Mouse (Mus musculus) neutrophil, adult 5-6 weeks (primary cell): ENCODE results near the gene Ncf4. TPM values are rescaled to one million over a fixed set of nuclear protein-coding genes. Genes with fewer than 3 reads are reported as not detected.
A peak's percentile ranks its signal among the peaks of the same experiment; 100 is the strongest.

Experiments used
- ATAC-seq: fragments of 151-379, 151-347 bp; 2 replicates; pipeline ENCODE4 v1.8.0; 2017; ENCODE audit warnings: mild to moderate bottlenecking, moderate TSS enrichment; ENCODE audit not compliant: insufficient number of reproducible peaks, poor library complexity, low FRiP score, severe bottlenecking; ENCODE audit errors: extremely low read depth
- total RNA-seq: library from RNA; stranded (forward); fragments of 200-1000 nt; gene quantifications from 2 replicates; pipeline ENCODE4 v1.2.3, GENCODE M21; 2017

The Ncf4 gene
- total RNA-seq, 1 experiment from 2014 or later: 225 TPM

GRCm38 (mm10) chr15:78299641-78300040 is 55.0 kb downstream of the Ncf4 start:
- no peak for ATAC-seq

- ATAC-seq: no peak
Measured at GRCm38 (mm10) chr15:78300773-78301172, 56.2 kb downstream of the Ncf4 start.

GRCm38 (mm10) chr15:78302718-78303117 is 58.1 kb downstream of the Ncf4 start:
- no peak for ATAC-seq

DNA sequence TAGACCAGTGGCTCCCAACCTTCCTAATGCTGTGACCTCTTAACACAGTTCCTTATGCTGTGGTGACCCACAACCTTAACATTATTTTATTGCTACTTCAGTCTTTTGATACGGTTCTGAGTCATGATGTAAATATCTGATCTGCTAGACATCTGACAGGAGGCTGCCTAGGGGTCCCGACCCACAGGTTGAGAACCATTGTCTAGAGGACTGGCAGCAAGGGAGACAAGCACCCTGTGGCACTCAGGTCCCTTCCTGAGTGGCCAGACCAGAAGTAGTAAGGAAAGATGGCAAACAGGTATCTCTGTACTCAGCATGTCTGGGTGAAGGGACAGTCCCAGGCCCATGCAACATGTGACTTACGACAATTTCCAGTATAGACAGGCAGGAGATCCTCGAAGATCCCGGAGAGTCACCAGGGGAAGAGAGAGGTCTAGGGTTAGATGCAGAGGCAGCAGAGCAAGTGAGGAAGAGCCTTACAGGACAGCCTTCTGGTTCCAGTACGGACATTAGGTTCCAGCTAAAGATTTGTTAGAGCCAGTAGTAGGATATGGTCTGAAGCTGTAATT is 59.1 kb downstream of the Ncf4 start:
- no peak for ATAC-seq

DNA sequence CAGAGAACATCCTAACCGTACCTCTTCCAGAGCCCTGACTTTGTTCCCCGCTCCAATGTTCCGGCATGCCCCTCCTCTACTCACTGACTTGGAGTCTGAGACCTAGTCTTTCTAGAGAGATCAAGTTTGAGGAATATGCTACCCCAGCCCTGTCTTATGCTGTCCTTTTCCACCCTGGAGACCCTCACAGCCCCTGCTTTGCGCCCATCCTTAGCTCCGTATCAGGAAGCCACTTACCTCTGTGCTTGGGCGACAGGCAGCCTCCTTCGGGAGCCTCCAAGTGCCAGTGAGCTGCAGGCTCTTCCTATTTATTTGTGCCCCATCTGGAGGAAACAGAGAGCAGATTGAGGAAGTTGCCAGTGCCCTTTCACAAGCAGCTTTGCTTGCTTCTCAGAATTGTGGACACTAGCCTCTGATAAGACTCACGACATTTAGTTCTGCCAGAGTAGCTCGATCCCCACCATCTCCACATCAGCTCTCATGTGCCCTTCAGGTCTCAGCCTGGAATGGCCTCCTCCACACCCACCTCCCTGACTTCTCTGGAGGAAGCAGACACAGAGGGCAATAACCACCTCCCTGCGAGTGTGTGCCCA is 60.8 kb downstream of the Ncf4 start, which contains the start of gene Csf2rb2:
Gene Csf2rb2 (minus strand): TSS at position 381 of the 593 bp plus-strand sequence.
- ATAC-seq: peak; percentile 43

- no peak for ATAC-seq
Measured at GRCm38 (mm10) chr15:78309865-78310264, 65.3 kb downstream of the Ncf4 start.

- no peak for ATAC-seq
Measured at GRCm38 (mm10) chr15:78310971-78311370, 66.4 kb downstream of the Ncf4 start.

Other genes starting within 250 kb of the Ncf4 start
- not detected in 2 replicates for gene Cacng2, start 124.8 kb upstream of the Ncf4 start, total RNA-seq
- gene Ift27, start 70.7 kb upstream of the Ncf4 start, total RNA-seq: 5.5 and 7.6 TPM in 2 replicates
- gene Pvalb, start 38.4 kb upstream of the Ncf4 start, total RNA-seq: not detected in 2 replicates
- 7.3 and 8.1 TPM in 2 replicates for gene Csf2rb2, start 60.9 kb downstream of the Ncf4 start, total RNA-seq
- gene Csf2rb, start 81.0 kb downstream of the Ncf4 start, total RNA-seq: 214 and 217 TPM in 2 replicates
- gene Tex33, start 151.1 kb downstream of the Ncf4 start, total RNA-seq: not detected in 2 replicates
- 3.1 and 3.4 TPM in 2 replicates for gene Tst, start 161.1 kb downstream of the Ncf4 start, total RNA-seq
- 9.4 and 11.8 TPM in 2 replicates for gene Mpst, start 161.6 kb downstream of the Ncf4 start, total RNA-seq
- not detected in 2 replicates for gene Kctd17, start 183.8 kb downstream of the Ncf4 start, total RNA-seq
- not detected in 2 replicates for gene Tmprss6, start 223.8 kb downstream of the Ncf4 start, total RNA-seq